Mouse (Mus musculus) layer of hippocampus, adult 2 months (tissue): ENCODE data around the gene Acvr2b. TPM values are rescaled to one million over a fixed set of nuclear protein-coding genes. Genes with fewer than 3 reads are reported as not detected.

Experiments
- DNase-seq, 2 experiments: peaks; one replicate each; pipeline ENCODE4 v3.0.0; 2022; ENCODE audit warnings: low spot score in 2 of 2
- H3K27ac ChIP-seq: fragments of 200-600 bp; 2 replicates; pipeline ENCODE4 v1.8.1; 2022
- H3K4me3 ChIP-seq: fragments of 200-600 bp; 2 replicates; pipeline ENCODE4 v1.8.1; 2022; ENCODE audit warnings: mild to moderate bottlenecking
- CTCF ChIP-seq: fragments of 200-600 bp; conservative IDR thresholded peaks from 2 replicates; pipeline ENCODE4 v1.8.1; 2022; ENCODE audit warnings: antibody characterized with exemption, mild to moderate bottlenecking, moderate library complexity
- total RNA-seq, 2 experiments: library from RNA; stranded (reverse); gene quantifications; 2 replicates each; pipeline ENCODE4 v1.2.3; 2021

Acvr2b gene
- total RNA-seq, 2 experiments from 2014 or later, result 13.9 to 14.8 TPM

GRCm38 (mm10) chr9:119382603-119383002 is 19.3 kb upstream of the Acvr2b start:
- peak in 1 of 2 experiments; percentile 39 for DNase-seq

GRCm38 (mm10) chr9:119388956-119389355 is 13.0 kb upstream of the Acvr2b start:
- DNase-seq, result no peak
- Histone ChIP-seq H3K4me3 (no peak overlapping the region), H3K27ac (no peak overlapping the region)
- no peak for TF ChIP-seq CTCF

More at GRCm38 (mm10) chr9:119382603-119383002, 19.3 kb upstream of the Acvr2b start:
- no peak overlapping the region for H3K4me3 ChIP-seq
- H3K27ac ChIP-seq, result peak overlapping the region; percentile 23; the same call in 1 of the 2 replicates
- TF ChIP-seq CTCF, result no peak

GRCm38 (mm10) chr9:119390214-119390613 is 11.7 kb upstream of the Acvr2b start:
- TF ChIP-seq CTCF, result no peak
- Histone ChIP-seq H3K27ac (no peak overlapping the region), H3K4me3 (no peak overlapping the region)
- DNase-seq, result no peak

GRCm38 (mm10) chr9:119394808-119395207 is 7.1 kb upstream of the Acvr2b start:
- H3K27ac ChIP-seq, result no peak overlapping the region

GRCm38 (mm10) chr9:119401351-119401750 is 567 bp upstream of the Acvr2b start:
- Histone ChIP-seq H3K27ac (peak overlapping the region; percentile 95), H3K4me3 (peak overlapping the region; percentile 75)
- peak; percentile 26 to 29 for DNase-seq
- no peak for TF ChIP-seq CTCF

More at GRCm38 (mm10) chr9:119394808-119395207, 7.1 kb upstream of the Acvr2b start:
- no peak for DNase-seq
- no peak overlapping the region for H3K4me3 ChIP-seq
- no peak for TF ChIP-seq CTCF

GRCm38 (mm10) chr9:119402253-119403235 is 626 bp downstream of the Acvr2b start:
- peak overlapping the region; percentile 75 for H3K4me3 ChIP-seq
- peak; percentile 26 to 33 for DNase-seq
- TF ChIP-seq CTCF, result 0 out of 2 replicates have a peak, but pooled peaks have one; percentile 9
- H3K27ac ChIP-seq, result peak overlapping the region; percentile 95

GRCm38 (mm10) chr9:119403236-119403641 is 1.3 kb downstream of the Acvr2b start:
- H3K4me3 ChIP-seq, result peak overlapping the region; percentile 75
- H3K27ac ChIP-seq, result peak overlapping the region; percentile 95
- TF ChIP-seq CTCF, result no peak
- DNase-seq, result peak; percentile 21 to 30

- no peak for TF ChIP-seq CTCF
- Histone ChIP-seq H3K27ac (no peak overlapping the region), H3K4me3 (no peak overlapping the region; the same call in 1 of the 2 replicates)
- no peak for DNase-seq
Measured at GRCm38 (mm10) chr9:119404090-119404489, 2.2 kb downstream of the Acvr2b start.

GRCm38 (mm10) chr9:119407884-119408283 is 6.0 kb downstream of the Acvr2b start:
- no peak for DNase-seq
- Histone ChIP-seq H3K4me3 (no peak overlapping the region), H3K27ac (no peak overlapping the region)
- TF ChIP-seq CTCF, result no peak

GRCm38 (mm10) chr9:119408898-119409664 is 7.2 kb downstream of the Acvr2b start:
- no peak for DNase-seq
- Histone ChIP-seq H3K27ac (peak overlapping the region; percentile 18; the same call in 1 of the 2 replicates), H3K4me3 (no peak overlapping the region)
- no peak for TF ChIP-seq CTCF

GRCm38 (mm10) chr9:119409864-119410263 is 7.9 kb downstream of the Acvr2b start:
- Histone ChIP-seq H3K4me3 (no peak overlapping the region), H3K27ac (no peak overlapping the region)
- no peak for DNase-seq
- TF ChIP-seq CTCF, result no peak

- Histone ChIP-seq H3K4me3 (no peak overlapping the region), H3K27ac (no peak overlapping the region)
- TF ChIP-seq CTCF, result no peak
- no peak for DNase-seq
Measured at GRCm38 (mm10) chr9:119418025-119418424, 16.1 kb downstream of the Acvr2b start.
